Mouse (Mus musculus): ENCODE measurements around the gene St7l. TPM values are rescaled to one million over a fixed set of nuclear protein-coding genes. Genes with fewer than 3 reads are reported as not detected.

St7l gene
- polyA plus RNA-seq (2014; fragmentation: Nextera tagmentation; extraction: Ambion mirVana) = 34.5 and 35.9 TPM in 2 replicates

GRCm38 (mm10) chr3:104863786-104864650, at the start of gene St7l, which contains the start of gene Capza1:
St7l (plus strand) TSS chr3:104864005.
Capza1 (minus strand) TSS chr3:104864505.
- DNase-seq (ENCODE audit: low spot score) (peak; percentile 88), ATAC-seq (ENCODE audit: low FRiP score) (peak; percentile 93)
- Histone ChIP-seq H3K27ac (peak within 1 kb of the TSS; percentile 96), H3K4me2 (replicated peaks) (peak within 1 kb of the TSS; percentile 90), H3K36me3 (replicated peaks; ENCODE audit: control insufficient read depth, insufficient read depth) (peaks cover 11% of the 10 kb centered on the region; the same call in 1 of the 2 replicates), H3K9ac (peak within 1 kb of the TSS; percentile 91), H3K4me3 (replicated peaks; ENCODE audit: low read length) (peak within 1 kb of the TSS; percentile 90), H3K9me3 (ENCODE audit: control insufficient read depth, low read length) (no peaks in the 10 kb centered on the region), H3K4me1 (replicated peaks; ENCODE audit: control insufficient read depth, insufficient read depth, low read length) (peaks cover 38% of the 10 kb centered on the region), H3K27me3 (ENCODE audit: control insufficient read depth, insufficient read depth, low read length) (no peaks in the 10 kb centered on the region)
- WGBS = under 1% methylated on average over 43 of the region's 43 CpGs

DNA sequence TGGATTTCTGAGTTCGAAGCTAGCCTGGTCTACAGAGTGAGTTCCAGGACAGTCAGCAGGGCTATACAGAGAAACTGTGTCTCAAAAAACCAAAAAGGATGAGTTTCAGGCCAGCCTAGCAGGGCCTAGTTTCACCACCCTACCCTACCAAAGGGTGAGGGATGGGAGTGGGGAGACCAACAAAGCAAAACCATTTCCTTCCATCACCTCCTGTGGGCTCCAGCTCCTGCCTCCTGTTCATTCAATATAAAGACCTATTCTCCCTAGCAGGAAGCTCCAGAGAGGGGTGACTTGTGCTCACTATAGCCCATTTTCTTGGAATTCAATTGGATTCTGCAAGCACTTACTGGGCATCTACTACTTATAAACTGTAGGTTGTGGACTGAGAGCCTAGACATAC, 49.1 kb upstream of the St7l start:
- Histone ChIP-seq H3K36me3 (replicated peaks; ENCODE audit: control insufficient read depth, insufficient read depth) (no peaks in the 10 kb centered on the region), H3K27me3 (ENCODE audit: control insufficient read depth, insufficient read depth, low read length) (no peaks in the 10 kb centered on the region), H3K27ac (no peak overlapping the region), H3K9me3 (ENCODE audit: control insufficient read depth, low read length) (no peaks in the 10 kb centered on the region), H3K4me1 (replicated peaks; ENCODE audit: control insufficient read depth, insufficient read depth, low read length) (peaks cover 5% of the 10 kb centered on the region; the same call in 1 of the 2 replicates), H3K4me3 (replicated peaks; ENCODE audit: low read length) (no peak overlapping the region), H3K9ac (no peak overlapping the region), H3K4me2 (replicated peaks) (no peak overlapping the region)
- 100% methylated on average over 1 of the region's 1 CpGs for WGBS
- DNase-seq (ENCODE audit: low spot score) (no peak), ATAC-seq (ENCODE audit: low FRiP score) (no peak)

DNA sequence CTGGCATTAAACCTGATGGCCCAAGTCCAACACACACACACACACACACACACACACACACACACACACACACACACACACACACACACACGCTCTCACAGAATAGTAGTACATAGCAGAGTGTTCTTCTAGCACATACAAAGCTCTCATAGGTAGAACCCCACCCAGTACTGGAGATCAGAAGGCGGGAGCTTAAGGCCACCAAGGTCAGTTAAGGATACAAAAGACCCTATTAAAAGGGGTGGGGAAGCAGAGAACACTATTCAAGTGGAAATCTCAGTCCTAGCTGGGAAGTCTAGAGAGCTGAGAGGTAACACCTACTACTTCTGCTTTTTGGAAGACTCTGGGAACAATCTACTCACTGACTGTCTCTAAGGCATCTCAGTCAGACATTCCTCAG, 48.5 kb upstream of the St7l start:
- Histone ChIP-seq H3K27me3 (ENCODE audit: control insufficient read depth, insufficient read depth, low read length) (no peaks in the 10 kb centered on the region), H3K36me3 (replicated peaks; ENCODE audit: control insufficient read depth, insufficient read depth) (no peaks in the 10 kb centered on the region), H3K4me3 (replicated peaks; ENCODE audit: low read length) (no peak overlapping the region), H3K4me1 (replicated peaks; ENCODE audit: control insufficient read depth, insufficient read depth, low read length) (peaks cover 5% of the 10 kb centered on the region; the same call in 1 of the 2 replicates), H3K9ac (no peak overlapping the region), H3K4me2 (replicated peaks) (no peak overlapping the region), H3K9me3 (ENCODE audit: control insufficient read depth, low read length) (no peaks in the 10 kb centered on the region), H3K27ac (no peak overlapping the region)
- ATAC-seq (ENCODE audit: low FRiP score) = no peak
- 85% methylated on average over 2 of the region's 2 CpGs for WGBS
- DNase-seq (ENCODE audit: low spot score) = no peak

DNA sequence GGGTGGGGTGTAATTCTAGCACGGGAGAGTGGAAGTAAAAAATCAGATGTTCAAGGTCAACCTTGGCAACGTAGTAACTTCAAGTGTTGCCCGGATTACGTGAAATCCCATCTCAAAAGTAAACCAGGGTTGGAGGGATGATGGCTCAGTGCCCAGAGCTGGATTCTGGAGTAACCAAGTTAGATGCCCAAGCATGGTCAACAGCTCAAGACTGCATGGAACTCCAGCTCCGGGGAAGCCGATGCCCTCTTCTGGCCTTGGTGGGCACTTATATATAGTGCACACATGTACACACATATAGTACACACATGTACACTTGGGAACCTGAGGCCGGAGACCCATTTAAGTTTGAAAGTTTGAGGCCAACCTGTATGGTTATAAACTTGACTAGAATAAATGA, 47.7 kb upstream of the St7l start:
- H3K27ac ChIP-seq = no peak overlapping the region
- WGBS = 95% methylated on average over 7 of the region's 7 CpGs
- H3K4me2 ChIP-seq (replicated peaks) = no peak overlapping the region
- H3K27me3 ChIP-seq (ENCODE audit: control insufficient read depth, insufficient read depth, low read length) = no peaks in the 10 kb centered on the region
- H3K4me3 ChIP-seq (replicated peaks; ENCODE audit: low read length) = no peak overlapping the region
- DNase-seq (ENCODE audit: low spot score) (no peak), ATAC-seq (ENCODE audit: low FRiP score) (no peak)
- peaks cover 5% of the 10 kb centered on the region; the same call in 1 of the 2 replicates for H3K4me1 ChIP-seq (replicated peaks; ENCODE audit: control insufficient read depth, insufficient read depth, low read length)
- no peaks in the 10 kb centered on the region; the same call in 1 of the 2 replicates for H3K36me3 ChIP-seq (replicated peaks; ENCODE audit: control insufficient read depth, insufficient read depth)
- H3K9me3 ChIP-seq (ENCODE audit: control insufficient read depth, low read length) = no peaks in the 10 kb centered on the region
- H3K9ac ChIP-seq = no peak overlapping the region

- Histone ChIP-seq H3K4me2 (replicated peaks) (peak overlapping the region; percentile 99), H3K4me3 (replicated peaks; ENCODE audit: low read length) (peak overlapping the region; percentile 79), H3K36me3 (replicated peaks; ENCODE audit: control insufficient read depth, insufficient read depth) (peaks cover 4% of the 10 kb centered on the region; the same call in 1 of the 2 replicates), H3K9ac (peak overlapping the region; percentile 81), H3K4me1 (replicated peaks; ENCODE audit: control insufficient read depth, insufficient read depth, low read length) (peaks cover 5% of the 10 kb centered on the region; the same call in 1 of the 2 replicates), H3K27ac (peak overlapping the region; percentile 71; the same call in 1 of the 2 replicates), H3K9me3 (ENCODE audit: control insufficient read depth, low read length) (no peaks in the 10 kb centered on the region), H3K27me3 (ENCODE audit: control insufficient read depth, insufficient read depth, low read length) (no peaks in the 10 kb centered on the region)
- WGBS = under 1% methylated on average over 46 of the region's 46 CpGs
- peak; percentile 80 for ATAC-seq (ENCODE audit: low FRiP score)
- DNase-seq (ENCODE audit: low spot score) = peak; percentile 33
Measured at GRCm38 (mm10) chr3:104817481-104817990, 46.3 kb upstream of the St7l start.

DNA sequence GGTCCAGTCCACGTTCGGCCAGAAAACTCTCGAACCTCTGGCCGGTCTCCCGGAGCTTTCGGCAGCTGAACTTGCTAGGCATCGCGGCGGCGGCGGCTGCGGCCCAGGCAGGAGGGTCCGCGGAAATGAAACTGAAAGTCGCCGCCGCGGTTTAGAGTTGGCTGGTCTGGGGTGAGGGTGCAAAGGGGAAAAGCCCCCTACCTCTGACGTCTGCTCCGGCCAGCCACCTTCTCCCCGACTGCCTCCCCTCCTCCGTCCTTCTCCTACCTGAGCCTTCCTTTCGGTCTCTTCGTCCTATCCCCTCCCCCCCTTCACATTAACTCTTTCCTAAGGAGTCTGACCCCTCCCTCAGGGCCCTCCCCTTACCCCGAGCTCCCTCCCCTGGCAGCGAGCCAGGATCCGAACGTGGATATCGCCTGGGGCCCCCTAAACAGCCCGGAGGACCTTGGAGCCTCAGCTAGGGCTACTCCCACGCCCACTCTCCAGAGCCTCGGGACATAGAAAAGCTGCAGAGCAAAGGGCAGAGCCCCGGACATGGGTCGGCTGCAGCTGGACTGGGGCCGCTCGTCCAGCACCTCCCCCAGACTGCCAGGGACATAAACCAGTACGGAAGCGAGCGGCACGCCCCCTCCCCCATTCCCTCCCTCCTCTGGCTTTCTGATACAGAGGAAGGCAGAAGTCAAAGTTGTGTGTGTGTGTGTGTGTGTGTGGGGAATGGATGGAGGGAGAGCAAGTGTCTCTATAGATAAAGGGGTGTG, 45.6 kb upstream of the St7l start, which contains the start of gene Mov10:
Gene Mov10 (minus strand): TSS at position 573 of the 758 bp plus-strand sequence.
- Histone ChIP-seq H3K27ac (peak within 1 kb of the TSS; percentile 71; the same call in 1 of the 2 replicates), H3K4me1 (replicated peaks; ENCODE audit: control insufficient read depth, insufficient read depth, low read length) (peaks cover 5% of the 10 kb centered on the region; the same call in 1 of the 2 replicates), H3K4me2 (replicated peaks) (peak within 1 kb of the TSS; percentile 99), H3K9ac (peak within 1 kb of the TSS; percentile 81), H3K4me3 (replicated peaks; ENCODE audit: low read length) (peak within 1 kb of the TSS; percentile 79), H3K36me3 (replicated peaks; ENCODE audit: control insufficient read depth, insufficient read depth) (peaks cover 6% of the 10 kb centered on the region; the same call in 1 of the 2 replicates), H3K9me3 (ENCODE audit: control insufficient read depth, low read length) (no peaks in the 10 kb centered on the region), H3K27me3 (ENCODE audit: control insufficient read depth, insufficient read depth, low read length) (no peaks in the 10 kb centered on the region)
- peak; percentile 63 for DNase-seq (ENCODE audit: low spot score)
- peak; percentile 73 for ATAC-seq (ENCODE audit: low FRiP score)
- WGBS = under 1% methylated on average over 40 of the region's 40 CpGs

DNA sequence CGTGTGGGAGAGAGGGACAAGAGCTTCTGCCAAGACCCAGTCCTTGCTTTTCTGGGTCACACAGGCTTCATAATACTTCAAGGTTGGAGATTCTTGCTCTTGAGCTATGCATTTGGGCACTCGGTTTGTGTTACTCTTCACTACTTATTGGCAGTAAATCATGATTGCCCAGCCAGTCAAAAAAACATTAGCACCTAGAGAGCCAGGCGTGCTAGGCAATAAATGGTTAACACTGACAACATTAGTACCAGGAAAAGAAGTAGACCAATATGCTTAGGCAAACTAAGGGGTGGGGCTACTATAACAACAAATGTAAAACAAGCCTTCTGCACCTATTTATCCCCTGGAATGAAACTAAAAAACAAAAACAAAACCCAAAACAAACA, 45.1 kb upstream of the St7l start:
- H3K36me3 ChIP-seq (replicated peaks; ENCODE audit: control insufficient read depth, insufficient read depth) = peaks cover 6% of the 10 kb centered on the region; the same call in 1 of the 2 replicates
- peak overlapping the region; percentile 79 for H3K4me3 ChIP-seq (replicated peaks; ENCODE audit: low read length)
- DNase-seq (ENCODE audit: low spot score) = no peak
- no peaks in the 10 kb centered on the region for H3K27me3 ChIP-seq (ENCODE audit: control insufficient read depth, insufficient read depth, low read length)
- H3K4me1 ChIP-seq (replicated peaks; ENCODE audit: control insufficient read depth, insufficient read depth, low read length) = peaks cover 5% of the 10 kb centered on the region; the same call in 1 of the 2 replicates
- no peaks in the 10 kb centered on the region for H3K9me3 ChIP-seq (ENCODE audit: control insufficient read depth, low read length)
- H3K9ac ChIP-seq = 0 out of 2 replicates have a peak overlapping the region, but pooled peaks have one; percentile 81
- no peak overlapping the region; the same call in 1 of the 2 replicates for H3K27ac ChIP-seq
- 11% methylated on average over 3 of the region's 3 CpGs for WGBS
- H3K4me2 ChIP-seq (replicated peaks) = peak overlapping the region; percentile 99
- ATAC-seq (ENCODE audit: low FRiP score) = no peak

GRCm38 (mm10) chr3:104820426-104820825, 43.4 kb upstream of the St7l start:
- Histone ChIP-seq H3K4me1 (replicated peaks; ENCODE audit: control insufficient read depth, insufficient read depth, low read length) (peaks cover 5% of the 10 kb centered on the region; the same call in 1 of the 2 replicates), H3K27me3 (ENCODE audit: control insufficient read depth, insufficient read depth, low read length) (no peaks in the 10 kb centered on the region), H3K9me3 (ENCODE audit: control insufficient read depth, low read length) (no peaks in the 10 kb centered on the region), H3K4me3 (replicated peaks; ENCODE audit: low read length) (no peak overlapping the region), H3K9ac (no peak overlapping the region), H3K4me2 (replicated peaks) (no peak overlapping the region), H3K27ac (no peak overlapping the region), H3K36me3 (replicated peaks; ENCODE audit: control insufficient read depth, insufficient read depth) (peaks cover 12% of the 10 kb centered on the region)
- DNase-seq (ENCODE audit: low spot score) (no peak), ATAC-seq (ENCODE audit: low FRiP score) (no peak)
- 53% methylated on average over 1 of the region's 1 CpGs for WGBS

All from hindbrain, embryonic 14.5 days (tissue).